Mouse (Mus musculus): ENCODE data around the gene Gm9736.
"Not testable (repeated sequence)": the region's sequence is repeated elsewhere in the genome, so short reads cannot be mapped to it uniquely, and the experiment has no call there.

Gene Gm9736

DNA sequence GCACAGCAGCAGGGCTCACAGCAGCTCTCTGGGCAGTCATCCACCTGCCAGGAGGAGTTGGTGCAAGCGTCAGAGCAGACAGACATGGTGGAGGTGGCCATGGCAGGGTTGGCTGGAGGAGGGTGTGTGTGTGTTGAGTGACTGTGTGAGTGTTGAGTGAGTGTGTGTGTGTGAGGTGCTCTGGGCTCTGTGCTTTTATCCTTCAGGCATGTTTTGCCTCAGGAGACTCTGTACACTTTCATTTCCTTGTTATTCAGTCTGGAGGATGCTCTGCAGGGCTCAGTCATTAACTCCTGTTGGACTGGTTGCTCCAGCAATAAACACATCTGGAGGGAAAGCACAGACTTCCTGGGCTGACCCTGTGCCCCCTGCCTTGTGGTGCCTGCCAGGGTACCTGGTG, at the start of gene Gm9736:
Gene Gm9736, minus strand, starts transcription at position 101 of the 400 bp plus-strand sequence.
- not testable (repeated sequence) for DNase-seq (ENCODE audit: low spot score in 2 of 2)

DNA sequence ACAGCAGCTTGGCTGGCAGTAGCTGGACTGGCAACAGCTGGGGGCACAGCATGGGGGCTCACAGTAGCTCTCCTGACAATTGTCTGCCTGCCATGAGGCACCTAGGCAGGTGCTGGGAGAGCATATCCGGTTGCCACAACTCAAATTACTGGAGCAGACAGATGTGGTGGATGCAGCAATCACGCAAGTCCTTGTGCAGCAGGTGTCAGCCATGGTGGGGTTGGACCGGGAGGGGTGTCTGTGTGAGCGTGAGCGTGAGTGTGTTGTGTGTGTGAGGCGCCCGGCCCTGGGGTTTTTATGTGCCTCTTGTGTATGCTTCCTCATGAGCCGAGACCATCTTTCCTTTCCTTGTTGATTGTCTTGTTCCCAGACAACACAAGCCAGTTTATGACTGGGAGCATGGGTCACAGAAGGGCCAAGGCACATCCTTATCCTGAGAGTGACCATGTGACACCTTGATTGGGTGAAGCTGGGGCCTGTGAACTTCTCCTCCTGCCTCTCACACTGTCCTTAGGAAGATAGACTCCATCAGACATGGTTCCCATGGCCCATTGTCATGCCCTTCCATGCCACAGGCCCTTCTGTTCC, 47.9 kb upstream of the Gm9736 start, which contains the start of gene Gm19668:
Gene Gm19668, minus strand, starts transcription at position 213 of the 588 bp plus-strand sequence.
- DNase-seq (ENCODE audit: low spot score in 2 of 2), result no peak

DNA sequence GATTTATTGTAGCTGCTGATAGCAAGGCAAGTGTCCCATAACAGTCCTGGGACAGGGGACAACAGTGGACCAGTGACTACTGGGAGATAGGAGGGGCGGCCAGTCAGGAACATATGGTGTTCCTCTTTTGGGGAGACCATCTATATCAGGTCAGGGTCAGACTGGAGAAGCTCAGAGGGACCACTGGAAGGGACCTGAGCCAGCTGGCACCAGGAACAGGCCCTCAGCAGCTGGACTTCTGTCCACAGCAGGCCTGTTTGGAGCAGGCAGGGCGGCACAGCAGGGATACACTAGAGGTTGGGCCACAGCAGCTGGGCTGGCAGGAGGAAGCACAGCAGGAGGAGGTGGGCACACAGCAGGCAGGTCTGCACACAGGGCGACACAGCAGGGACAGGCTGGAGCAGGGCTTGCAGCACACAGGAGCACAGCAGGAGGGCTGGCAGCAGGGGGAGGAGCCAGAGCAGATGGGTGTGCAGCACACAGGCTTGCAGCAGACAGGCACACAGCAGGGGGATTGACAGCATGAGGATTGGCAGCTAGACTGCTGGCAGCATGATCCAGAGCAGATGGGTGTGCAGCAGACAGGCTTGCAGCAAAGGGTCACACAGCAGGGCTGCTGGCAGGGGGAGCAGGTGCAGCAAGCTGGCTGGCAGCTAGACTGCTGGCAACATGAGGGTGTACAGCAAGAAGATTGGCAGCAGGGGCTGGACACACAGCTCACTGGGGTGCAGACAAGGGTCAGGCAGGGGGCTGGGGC, 47.2 kb upstream of the Gm9736 start:
- DNase-seq (ENCODE audit: low spot score in 2 of 2), result not testable (repeated sequence)

DNA sequence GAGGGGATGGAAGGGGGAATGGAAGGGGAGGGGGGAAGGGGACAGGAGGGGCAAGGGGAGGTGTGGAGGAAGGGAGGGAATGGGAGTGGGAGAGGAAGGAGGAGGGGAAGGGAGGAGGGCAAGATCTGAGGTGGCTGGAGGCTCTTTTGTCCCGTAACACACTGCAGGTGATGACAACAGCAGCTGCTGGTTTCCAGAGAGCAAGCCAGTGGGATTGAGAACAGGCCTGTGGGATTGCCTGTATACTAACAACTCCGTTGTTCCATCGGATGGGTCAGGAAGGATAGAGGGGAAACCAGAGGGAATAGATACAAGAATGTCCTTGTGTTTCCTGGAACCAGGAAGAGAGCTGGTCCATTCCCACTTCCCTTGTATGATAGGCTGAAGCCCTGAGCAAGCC, 46.5 kb upstream of the Gm9736 start:
- DNase-seq (ENCODE audit: low spot score in 2 of 2), result no peak

DNA sequence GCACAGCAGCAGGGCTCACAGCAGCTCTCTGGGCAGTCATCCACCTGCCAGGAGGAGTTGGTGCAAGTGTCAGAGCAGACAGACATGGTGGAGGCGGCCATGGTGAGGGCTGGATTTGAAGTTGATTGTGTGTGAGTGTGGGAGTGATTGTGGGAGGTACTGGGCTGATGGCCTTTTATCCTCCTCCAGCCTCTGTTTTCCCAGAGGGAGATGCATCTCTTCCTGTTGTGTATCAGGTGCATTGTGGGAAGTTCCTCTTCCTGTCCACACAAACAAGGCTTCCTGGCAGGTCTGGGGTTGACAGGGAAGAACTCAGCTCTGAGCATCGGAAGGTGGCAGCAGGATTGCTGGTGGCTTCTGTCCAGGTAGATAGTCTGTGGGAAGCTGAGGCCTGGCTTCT, 43.8 kb upstream of the Gm9736 start, which contains the start of gene Gm9639:
Gene Gm9639, minus strand, starts transcription at position 101 of the 400 bp plus-strand sequence.
- no peak for DNase-seq (ENCODE audit: low spot score in 2 of 2)

DNA sequence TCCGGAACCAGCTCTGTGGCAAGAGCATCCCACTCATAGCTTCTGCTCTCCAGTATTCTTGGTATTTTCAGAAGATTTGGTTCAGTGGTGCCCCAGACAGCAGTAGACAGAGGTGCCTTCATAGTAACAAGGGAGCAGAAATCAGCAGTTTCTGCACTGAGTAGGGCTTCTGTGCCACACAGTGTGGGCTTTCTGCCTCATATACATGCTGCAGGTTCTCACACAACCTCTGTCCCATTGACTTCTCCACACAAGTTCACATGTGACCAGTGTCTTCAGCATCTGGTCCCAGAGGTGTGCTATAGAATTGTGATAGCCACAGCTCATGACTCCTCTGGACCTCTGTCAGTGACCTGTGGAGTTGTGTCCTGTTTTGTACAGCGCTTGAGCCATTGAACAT, 37.5 kb upstream of the Gm9736 start:
- no peak for DNase-seq (ENCODE audit: low spot score in 2 of 2)

DNA sequence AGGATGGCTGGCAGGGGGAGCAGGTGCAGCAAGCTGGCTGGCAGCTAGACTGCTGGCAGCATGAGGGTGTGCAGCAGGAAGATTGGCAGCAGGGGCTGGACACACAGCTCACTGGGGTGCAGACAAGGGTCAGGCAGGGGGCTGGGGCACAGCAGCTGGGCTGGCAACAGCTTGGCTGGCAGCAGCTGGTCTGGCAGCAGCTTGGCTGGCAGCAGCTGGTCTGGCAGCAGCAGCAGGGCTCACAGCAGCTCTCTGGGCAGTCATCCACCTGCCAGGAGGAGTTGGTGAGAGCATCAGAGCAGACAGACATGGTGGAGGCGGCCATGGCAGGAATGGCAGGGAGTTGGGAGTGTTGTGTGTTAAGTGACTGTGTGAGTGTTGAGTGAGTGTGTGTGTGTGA, 36.7 kb upstream of the Gm9736 start, which contains the start of gene Gm7137:
Gene Gm7137, minus strand, starts transcription at position 325 of the 400 bp plus-strand sequence.
- not testable (repeated sequence) for DNase-seq (ENCODE audit: low spot score in 2 of 2)

DNA sequence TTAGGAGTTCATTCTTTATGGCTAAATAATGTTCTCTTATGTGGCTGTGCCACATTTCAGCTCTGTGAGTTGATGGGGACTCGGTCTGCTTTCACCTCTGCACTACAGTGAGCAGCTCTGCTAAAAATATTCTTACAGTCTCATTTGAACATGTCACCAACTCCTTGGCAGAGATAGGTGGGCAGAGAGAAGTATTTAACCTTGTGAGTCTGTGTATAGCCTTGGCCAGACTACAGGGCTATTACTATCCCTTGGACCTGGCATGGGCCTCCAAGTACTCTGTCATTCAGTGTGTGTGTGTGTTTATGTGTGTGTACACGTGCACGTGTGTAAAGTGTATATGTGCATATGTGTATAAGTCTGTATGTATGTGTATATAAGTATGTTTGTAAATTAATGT, 32.2 kb upstream of the Gm9736 start:
- DNase-seq (ENCODE audit: low spot score in 2 of 2), result not testable (repeated sequence)

DNA sequence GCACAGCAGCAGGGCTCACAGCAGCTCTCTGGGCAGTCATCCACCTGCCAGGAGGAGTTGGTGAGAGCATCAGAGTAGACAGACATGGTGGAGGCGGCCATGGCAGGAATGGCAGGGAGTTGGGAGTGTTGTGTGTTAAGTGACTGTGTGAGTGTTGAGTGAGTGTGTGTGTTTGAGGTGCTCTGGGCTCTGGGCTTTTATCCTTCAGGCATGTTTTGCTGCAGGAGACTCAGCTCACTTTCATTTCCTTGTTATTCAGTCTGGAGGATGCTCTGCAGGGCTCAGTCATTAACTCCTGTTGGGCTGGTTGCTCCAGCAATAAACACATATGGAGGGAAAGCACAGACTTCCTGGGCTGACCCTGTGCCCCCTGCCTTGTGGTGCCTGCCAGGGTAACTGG, 31.3 kb upstream of the Gm9736 start, which contains the start of gene Gm3250:
Gene Gm3250, minus strand, starts transcription at position 101 of the 400 bp plus-strand sequence.
- not testable (repeated sequence) for DNase-seq (ENCODE audit: low spot score in 2 of 2)

DNA sequence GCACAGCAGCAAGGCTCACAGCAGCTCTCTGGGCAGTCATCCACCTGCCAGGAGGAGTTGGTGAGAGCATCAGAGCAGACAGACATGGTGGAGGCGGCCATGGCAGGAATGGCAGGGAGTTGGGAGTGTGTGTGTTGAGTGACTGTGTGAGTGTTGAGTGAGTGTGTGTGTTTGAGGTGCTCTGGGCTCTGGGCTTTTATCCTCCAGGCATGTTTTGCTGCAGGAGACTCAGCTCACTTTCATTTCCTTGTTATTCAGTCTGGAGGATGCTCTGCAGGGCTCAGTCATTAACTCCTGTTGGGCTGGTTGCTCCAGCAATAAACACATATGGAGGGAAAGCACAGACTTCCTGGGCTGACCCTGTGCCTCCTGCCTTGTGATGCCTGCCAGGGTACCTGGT, 25.7 kb upstream of the Gm9736 start, which contains the start of gene Gm7138:
Gene Gm7138, minus strand, starts transcription at position 101 of the 400 bp plus-strand sequence.
- DNase-seq (ENCODE audit: low spot score in 2 of 2), result not testable (repeated sequence)

DNA sequence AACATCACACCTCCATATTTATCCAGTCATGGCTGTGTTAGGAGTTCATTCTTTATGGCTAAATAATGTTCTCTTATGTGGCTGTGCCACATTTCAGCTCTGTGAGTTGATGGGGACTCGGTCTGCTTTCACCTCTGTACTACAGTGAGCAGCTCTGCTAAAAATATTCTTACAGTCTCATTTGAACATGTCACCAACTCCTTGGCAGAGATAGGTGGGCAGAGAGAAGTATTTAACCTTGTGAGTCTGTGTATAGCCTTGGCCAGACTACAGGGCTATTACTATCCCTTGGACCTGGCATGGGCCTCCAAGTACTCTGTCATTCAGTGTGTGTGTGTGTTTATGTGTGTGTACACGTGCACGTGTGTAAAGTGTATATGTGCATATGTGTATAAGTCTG, 21.0 kb upstream of the Gm9736 start:
- DNase-seq (ENCODE audit: low spot score in 2 of 2), result not testable (repeated sequence)

DNA sequence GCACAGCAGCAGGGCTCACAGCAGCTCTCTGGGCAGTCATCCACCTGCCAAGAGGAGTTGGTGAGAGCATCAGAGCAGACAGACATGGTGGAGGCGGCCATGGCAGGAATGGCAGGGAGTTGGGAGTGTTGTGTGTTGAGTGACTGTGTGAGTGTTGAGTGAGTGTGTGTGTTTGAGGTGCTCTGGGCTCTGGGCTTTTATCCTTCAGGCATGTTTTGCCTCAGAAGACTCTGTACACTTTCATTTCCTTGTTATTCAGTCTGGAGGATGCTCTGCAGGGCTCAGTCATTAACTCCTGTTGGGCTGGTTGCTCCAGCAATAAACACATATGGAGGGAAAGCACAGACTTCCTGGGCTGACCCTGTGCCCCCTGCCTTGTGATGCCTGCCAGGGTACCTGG, 20.1 kb upstream of the Gm9736 start, which contains the start of gene Gm3238:
Gene Gm3238, minus strand, starts transcription at position 101 of the 400 bp plus-strand sequence.
- not testable (repeated sequence) for DNase-seq (ENCODE audit: low spot score in 2 of 2)

DNA sequence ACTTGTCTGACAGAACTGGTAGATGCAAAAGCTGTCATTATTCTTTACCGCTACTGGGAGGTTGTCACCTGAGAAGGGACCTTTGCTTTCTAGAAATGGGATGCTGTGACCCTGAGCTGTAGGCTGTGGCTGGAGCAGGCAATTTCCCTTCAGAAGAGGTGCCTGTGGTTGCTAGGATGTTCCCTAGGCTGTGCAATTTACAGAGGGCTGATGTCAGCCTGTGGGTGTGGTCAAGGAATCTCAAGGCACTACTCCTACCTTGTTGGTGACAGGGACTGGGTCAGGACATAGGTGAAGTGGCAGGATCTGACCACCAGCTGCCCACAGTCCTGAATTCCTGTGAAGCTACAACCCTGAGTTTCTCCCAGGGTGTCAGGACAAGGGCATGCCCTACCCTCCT, 18.6 kb upstream of the Gm9736 start:
- no peak for DNase-seq (ENCODE audit: low spot score in 2 of 2)

DNA sequence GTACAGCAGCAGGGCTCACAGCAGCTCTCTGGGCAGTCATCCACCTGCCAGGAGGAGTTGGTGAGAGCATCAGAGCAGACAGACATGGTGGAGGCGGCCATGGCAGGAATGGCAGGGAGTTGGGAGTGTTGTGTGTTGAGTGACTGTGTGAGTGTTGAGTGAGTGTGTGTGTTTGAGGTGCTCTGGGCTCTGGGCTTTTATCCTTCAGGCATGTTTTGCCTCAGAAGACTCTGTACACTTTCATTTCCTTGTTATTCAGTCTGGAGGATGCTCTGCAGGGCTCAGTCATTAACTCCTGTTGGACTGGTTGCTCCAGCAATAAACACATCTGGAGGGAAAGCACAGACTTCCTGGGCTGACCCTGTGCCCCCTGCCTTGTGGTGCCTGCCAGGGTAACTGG, 8.4 kb upstream of the Gm9736 start, which contains the start of gene Gm3233:
Gene Gm3233, minus strand, starts transcription at position 101 of the 400 bp plus-strand sequence.
- DNase-seq (ENCODE audit: low spot score in 2 of 2), result not testable (repeated sequence)

DNA sequence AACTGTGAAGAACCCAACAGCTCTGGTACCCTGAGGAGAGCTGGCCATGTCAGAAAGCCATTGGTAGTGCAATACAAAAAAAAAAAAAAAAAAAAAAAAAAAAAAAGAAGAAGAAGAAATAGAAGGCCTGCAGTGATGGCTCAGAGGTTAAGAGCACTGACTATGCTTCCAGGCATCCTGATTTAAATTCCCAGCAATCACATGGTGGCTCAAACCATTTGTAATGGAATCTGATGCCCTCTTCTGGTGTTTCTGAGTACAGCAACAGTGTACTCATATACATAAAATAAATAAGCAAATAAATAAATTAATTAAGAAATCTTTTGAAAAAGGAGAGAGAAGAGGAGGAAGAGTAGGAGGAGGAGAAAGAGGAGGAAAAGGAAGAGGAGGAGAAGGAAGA, 2.3 kb upstream of the Gm9736 start:
- DNase-seq (ENCODE audit: low spot score in 2 of 2), result no peak

DNA sequence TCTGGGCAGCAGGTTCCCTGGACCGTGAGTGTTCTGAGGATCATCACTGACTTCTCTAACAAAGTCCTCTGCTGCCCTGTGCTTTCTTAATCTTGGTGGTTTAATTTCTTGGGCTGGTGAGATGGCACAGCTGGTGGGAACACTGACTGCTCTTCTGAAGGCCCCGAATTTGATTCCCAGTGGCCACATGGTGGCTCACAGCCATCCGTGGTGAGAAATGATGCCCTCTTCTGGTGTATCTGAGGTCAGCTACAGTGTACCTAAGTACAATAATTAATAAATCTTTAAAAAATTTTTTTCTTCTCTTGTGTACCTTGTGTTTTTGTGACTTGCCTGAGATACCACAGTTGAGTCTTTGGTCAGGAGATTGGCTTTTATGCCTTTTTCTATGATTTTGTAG, 1.2 kb upstream of the Gm9736 start:
- not testable (repeated sequence) for DNase-seq (ENCODE audit: low spot score in 2 of 2)

DNA sequence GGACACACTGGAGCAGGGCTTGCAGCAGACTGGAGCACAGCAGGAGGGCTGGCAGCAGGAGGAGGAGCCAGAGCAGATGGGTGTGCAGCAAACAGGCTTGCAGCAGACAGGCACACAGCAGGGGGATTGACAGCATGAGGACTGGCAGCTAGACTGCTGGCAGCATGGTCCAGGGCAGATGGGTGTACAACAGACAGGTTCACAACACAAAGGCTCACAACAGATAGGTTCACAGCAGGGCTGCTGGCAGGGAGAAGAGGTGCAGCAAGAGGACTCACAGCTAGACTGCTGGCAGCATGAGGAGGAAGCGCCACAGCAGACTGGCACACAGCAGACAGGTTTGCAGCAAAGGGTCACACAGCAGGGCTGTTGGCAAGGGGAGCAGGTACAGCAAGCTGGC, 468 bp downstream of the Gm9736 start:
- not testable (repeated sequence) for DNase-seq (ENCODE audit: low spot score in 2 of 2)

DNA sequence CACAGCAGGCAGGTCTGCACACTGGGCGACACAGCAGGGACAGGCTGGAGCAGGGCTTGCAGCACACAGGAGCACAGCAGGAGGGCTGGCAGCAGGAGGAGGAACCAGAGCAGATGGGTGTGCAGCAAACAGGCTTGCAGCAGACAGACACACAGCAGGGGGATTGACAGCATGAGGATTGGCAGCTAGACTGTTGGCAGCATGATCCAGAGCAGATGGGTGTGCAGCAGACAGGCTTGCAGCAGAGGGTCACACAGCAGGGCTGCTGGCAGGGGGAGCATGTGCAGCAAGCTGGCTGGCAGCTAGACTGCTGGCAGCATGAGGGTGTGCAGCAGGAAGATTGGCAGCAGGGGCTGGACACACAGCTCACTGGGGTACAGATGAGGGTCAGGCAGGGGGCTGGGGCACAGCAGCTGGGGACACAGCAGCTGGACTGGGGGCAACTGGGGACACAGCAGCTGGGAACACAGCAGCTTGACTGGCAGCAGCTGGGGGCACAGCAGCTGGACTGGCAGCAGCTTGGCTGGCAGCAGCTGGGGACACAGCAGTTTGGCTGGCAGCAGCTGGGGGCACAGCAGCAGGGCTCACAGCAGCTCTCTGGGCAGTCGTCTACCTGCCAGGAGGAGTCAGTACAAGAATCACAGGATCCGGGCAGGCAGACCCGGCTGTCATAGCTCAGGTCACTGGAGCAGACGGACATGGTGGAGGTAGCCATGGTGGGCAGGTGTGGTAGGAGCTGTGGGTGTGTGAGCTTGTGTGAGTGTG, 9.0 kb downstream of the Gm9736 start, which contains the start of gene Gm18596:
Gene Gm18596, minus strand, starts transcription at position 715 of the 765 bp plus-strand sequence.
- not testable (repeated sequence) for DNase-seq (ENCODE audit: low spot score in 2 of 2)

DNA sequence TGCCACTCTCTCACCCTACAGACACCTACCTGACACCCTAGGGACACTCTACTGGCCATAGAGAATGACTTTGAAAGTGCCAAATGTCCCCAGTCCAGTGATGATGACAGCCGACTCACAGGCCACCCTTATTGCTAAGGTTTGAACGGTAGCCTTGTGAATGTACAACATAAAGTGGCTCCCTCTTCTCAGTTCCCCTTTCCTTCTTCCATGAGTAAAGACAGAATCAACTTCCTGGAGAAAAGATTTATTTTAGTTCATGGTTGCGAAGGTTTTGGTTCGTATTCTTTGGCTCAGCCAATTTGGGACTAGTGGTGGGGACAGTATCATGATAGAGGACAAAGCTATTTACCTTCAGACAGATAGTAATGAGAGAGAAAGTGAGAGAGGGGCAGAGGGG, 12.2 kb downstream of the Gm9736 start:
- no peak for DNase-seq (ENCODE audit: low spot score in 2 of 2)

DNA sequence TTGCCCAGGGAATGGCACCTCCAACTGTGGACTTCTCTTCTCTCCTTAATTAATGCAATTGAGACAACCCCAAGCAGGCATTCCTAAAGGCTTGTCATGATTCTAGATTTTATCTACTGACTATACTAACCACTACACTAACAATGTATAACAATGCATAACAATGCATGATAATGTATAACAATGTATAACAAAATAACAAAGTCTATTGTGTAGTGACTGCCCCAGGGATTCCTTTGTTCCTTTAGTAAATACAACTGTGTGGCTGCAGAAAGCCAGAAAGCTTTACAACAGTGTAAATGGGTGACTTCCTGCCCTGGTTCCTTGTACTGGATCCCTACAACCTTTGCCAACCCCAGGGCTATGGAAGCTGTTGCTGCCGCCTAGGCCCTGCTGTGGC, 15.2 kb downstream of the Gm9736 start:
- no peak for DNase-seq (ENCODE audit: low spot score in 2 of 2)

DNA sequence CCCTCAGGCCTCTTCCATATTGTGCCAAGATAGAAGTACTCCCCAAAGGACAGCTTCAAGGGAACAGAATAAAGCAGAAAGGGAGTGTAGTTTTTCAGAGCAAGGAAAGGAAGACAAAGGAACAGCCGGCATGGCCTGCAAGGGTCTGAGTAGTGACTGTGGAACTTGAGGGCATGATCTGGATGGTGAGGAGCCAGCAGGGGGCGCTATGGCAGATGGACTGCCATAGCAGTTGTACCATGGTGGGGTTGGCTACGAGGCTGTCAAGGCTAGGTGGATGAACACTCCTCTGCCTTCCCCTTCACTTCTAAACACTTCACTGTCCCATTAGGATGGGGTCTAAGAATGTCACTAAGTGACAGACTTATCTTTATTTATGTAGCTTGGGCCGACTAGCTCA, 21.9 kb downstream of the Gm9736 start:
- no peak for DNase-seq (ENCODE audit: low spot score in 2 of 2)

DNA sequence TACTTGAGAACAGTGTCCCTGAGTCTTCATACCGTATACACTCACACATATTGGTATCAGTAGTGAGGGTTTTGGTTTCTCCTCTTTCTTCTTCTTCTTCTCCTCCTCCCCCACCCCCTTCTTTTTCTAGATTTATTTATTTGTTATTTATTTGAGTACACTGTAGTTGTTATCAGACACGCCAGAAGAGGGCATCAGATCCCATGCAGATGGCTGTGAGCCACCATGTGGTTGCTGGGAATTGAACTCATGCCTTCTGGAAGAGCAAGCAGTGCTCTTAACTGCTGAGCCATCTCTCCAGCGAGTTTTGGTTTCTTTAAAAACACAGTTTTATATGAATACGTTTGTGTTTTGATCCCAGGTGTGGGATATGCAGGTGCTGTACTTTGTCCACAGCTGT, 22.9 kb downstream of the Gm9736 start:
- DNase-seq (ENCODE audit: low spot score in 2 of 2), result no peak
